Comparison of ENCODE assay signal across 13 mouse cellular contexts in genomic region chr11:118469509-118470160, GRCm38 (mm10). TPM values are rescaled to one million over a fixed set of nuclear protein-coding genes. Genes with fewer than 3 reads are reported as not detected.
DNase-seq lines count a peak whose midpoint lies in the region; ATAC-seq and TF ChIP-seq lines count a peak whose summit lies in the region.
"Had no signal": no experiment of that assay in that cellular context is flagged by ENCODE, and none has a peak within 500 bp of the region (broad histone marks: within the 10 kb centered on the region; RNA-seq: fewer than 3 reads in every experiment).

No protein-coding gene starts in this region.

- H3K4me2 ChIP-seq in hindbrain, embryonic 16.5 days (ENCODE audit: low read length) = no peak overlapping the region
- H3K4me2 ChIP-seq in liver, embryonic 15.5 days = peak overlapping the region; percentile 21; the same call in 1 of the 2 replicates
- peak overlapping the region; percentile 17; the same call in 1 of the 2 replicates for H3K4me2 ChIP-seq in stomach, embryonic 15.5 days

- no peaks in the 10 kb centered on the region for H3K36me3 ChIP-seq in hindbrain, embryonic 10.5 days
- no peaks in the 10 kb centered on the region for H3K36me3 ChIP-seq in hindbrain, embryonic 16.5 days (ENCODE audit: control insufficient read depth, insufficient read depth, low read length)
- H3K36me3 ChIP-seq in thymus, adult 2 months (ENCODE audit: control insufficient read depth, insufficient read depth, low read length) = no peaks in the 10 kb centered on the region
- no peaks in the 10 kb centered on the region for H3K36me3 ChIP-seq in liver, embryonic 15.5 days (replicated peaks)
- no peaks in the 10 kb centered on the region for H3K36me3 ChIP-seq in stomach, embryonic 15.5 days

- H3K27me3 ChIP-seq in hindbrain, embryonic 10.5 days (ENCODE audit: insufficient read depth, poor library complexity, severe bottlenecking) = no peaks in the 10 kb centered on the region
- no peaks in the 10 kb centered on the region for H3K27me3 ChIP-seq in hindbrain, embryonic 16.5 days (replicated peaks; ENCODE audit: control insufficient read depth, insufficient read depth, low read length)
- H3K27me3 ChIP-seq in thymus, adult 2 months (ENCODE audit: control insufficient read depth, insufficient read depth, low read length) = no peaks in the 10 kb centered on the region
- H3K27me3 ChIP-seq in liver, embryonic 15.5 days = no peaks in the 10 kb centered on the region
- H3K27me3 ChIP-seq in stomach, embryonic 15.5 days (replicated peaks) = no peaks in the 10 kb centered on the region

- H3K4me3 ChIP-seq in hindbrain, embryonic 10.5 days = no peak overlapping the region
- no peak overlapping the region for H3K4me3 ChIP-seq in hindbrain, embryonic 16.5 days (ENCODE audit: low read length)
- no peak overlapping the region for H3K4me3 ChIP-seq in thymus, adult 2 months (ENCODE audit: control insufficient read depth, insufficient read depth, low read length)
- H3K4me3 ChIP-seq in liver, embryonic 15.5 days (replicated peaks) = no peak overlapping the region
- H3K4me3 ChIP-seq in stomach, embryonic 15.5 days (replicated peaks) = no peak overlapping the region

- H3K9me3 ChIP-seq in hindbrain, embryonic 10.5 days = no peaks in the 10 kb centered on the region
- no peaks in the 10 kb centered on the region for H3K9me3 ChIP-seq in hindbrain, embryonic 16.5 days (ENCODE audit: control insufficient read depth, low read length)
- no peaks in the 10 kb centered on the region for H3K9me3 ChIP-seq in liver, embryonic 15.5 days (replicated peaks)
- H3K9me3 ChIP-seq in stomach, embryonic 15.5 days = no peaks in the 10 kb centered on the region

- no peak for DNase-seq in hindbrain, embryonic 10.5 days (ENCODE audit: low spot score)
- no peak for DNase-seq in thymus, adult 2 months
- DNase-seq in thymus, postnatal 0 days (ENCODE audit: low spot score) = no peak
- no peak for DNase-seq in layer of hippocampus, postnatal 25 days (ENCODE audit: extremely low spot score in 1 of 2, low spot score in 1 of 2)
- DNase-seq: gastrocnemius, postnatal 10 days; kidney, adult 2 months; right cerebral cortex, postnatal 4 days had no signal

- TF ChIP-seq POLR2A in thymus, adult 2 months (IDR thresholded peaks at IDR 0.05; ENCODE audit: control insufficient read depth, extremely low read depth, insufficient read depth, low read length, poor library complexity) = no peak

- peak overlapping the region; percentile 54 for H3K27ac ChIP-seq in hindbrain, embryonic 10.5 days
- no peak overlapping the region for H3K27ac ChIP-seq in hindbrain, embryonic 16.5 days (ENCODE audit: low read depth, low read length)
- H3K27ac ChIP-seq in thymus, adult 2 months (ENCODE audit: control insufficient read depth, insufficient read depth, low read length) = peak overlapping the region; percentile 85
- H3K27ac ChIP-seq in liver, embryonic 15.5 days (replicated peaks) = peak overlapping the region; percentile 53
- H3K27ac ChIP-seq in stomach, embryonic 15.5 days = peak overlapping the region; percentile 91

- no peak overlapping the region for H3K9ac ChIP-seq in hindbrain, embryonic 16.5 days (ENCODE audit: low read depth, low read length)
- no peak overlapping the region for H3K9ac ChIP-seq in liver, embryonic 15.5 days
- H3K9ac ChIP-seq in stomach, embryonic 15.5 days = no peak overlapping the region

- no peak for TF ChIP-seq CTCF in thymus, adult 2 months (IDR thresholded peaks at IDR 0.05; ENCODE audit: borderline replicate concordance, control insufficient read depth, extremely low read depth, insufficient read depth, low read length, poor library complexity)

- no peak for ATAC-seq in hindbrain, embryonic 16.5 days
- no peak for ATAC-seq in liver, embryonic 15.5 days (ENCODE audit: insufficient read depth)
- ATAC-seq in stomach, embryonic 15.5 days (ENCODE audit: insufficient read depth, low FRiP score, low read depth) = peak; percentile 15; the same call in 1 of the 2 replicates
- no peak for ATAC-seq in inflammation-experienced regulatory T-cells, adult 6 months
- ATAC-seq: CD4-positive, CD25-positive, alpha-beta regulatory T cell, adult 4 months had no signal

- WGBS in hindbrain, embryonic 10.5 days = 90% methylated on average over 10 of the region's 10 CpGs
- 74% methylated on average over 10 of the region's 10 CpGs for WGBS in hindbrain, embryonic 16.5 days
- 41% methylated on average over 10 of the region's 10 CpGs for WGBS in thymus, adult 2 months
- WGBS in liver, embryonic 15.5 days (ENCODE audit: insufficient replicate concordance) = 50% methylated on average over 10 of the region's 10 CpGs
- 68% methylated on average over 10 of the region's 10 CpGs for WGBS in stomach, embryonic 15.5 days

- peaks cover 21% of the 10 kb centered on the region for H3K4me1 ChIP-seq in hindbrain, embryonic 10.5 days (replicated peaks)
- H3K4me1 ChIP-seq in hindbrain, embryonic 16.5 days (ENCODE audit: control insufficient read depth, insufficient read depth, low read depth, low read length) = peaks cover 5% of the 10 kb centered on the region
- peaks cover 62% of the 10 kb centered on the region for H3K4me1 ChIP-seq in thymus, adult 2 months (replicated peaks; ENCODE audit: control insufficient read depth, insufficient read depth, low read length)
- H3K4me1 ChIP-seq in liver, embryonic 15.5 days (replicated peaks) = peaks cover 53% of the 10 kb centered on the region
- H3K4me1 ChIP-seq in stomach, embryonic 15.5 days = 0 out of 2 replicates have a peak, but pooled peaks cover 11% of the 10 kb centered on the region

RNA-seq across cellular contexts. Expression of gene Engase, which starts 7.0 kb away (rescaled TPM):
- 8.7 and 8.9 TPM in 2 replicates for polyA plus RNA-seq in hindbrain, embryonic 10.5 days (2016; fragmentation: Nextera tagmentation; extraction: Ambion mirVana)
- polyA plus RNA-seq in hindbrain, embryonic 16.5 days (2015; fragmentation: Nextera tagmentation; extraction: Ambion mirVana) = 6.5 and 8.7 TPM in 2 replicates
- 56.5 and 58.1 TPM in 2 replicates for polyA plus RNA-seq in thymus, adult 2 months (2012; rRNA removed)
- 16.0 and 17.1 TPM in 2 replicates for polyA plus RNA-seq in thymus, postnatal 0 days (2015; fragmentation: Nextera tagmentation; extraction: Ambion mirVana)
- 6.0 and 7.8 TPM in 2 replicates for polyA plus RNA-seq in liver, embryonic 15.5 days (2015; fragmentation: Nextera tagmentation; extraction: Ambion mirVana)
- 10.1 and 11.5 TPM in 2 replicates for polyA plus RNA-seq in stomach, embryonic 15.5 days (2015; fragmentation: Nextera tagmentation; extraction: Ambion mirVana)
- 10 to 100 TPM; 12.3 to 14.1 TPM for total RNA-seq in layer of hippocampus, postnatal 25 days (2021)
- polyA plus RNA-seq in inflammation-experienced regulatory T-cells, adult 6 months (2017; shearing (Covaris generic)) = 1 to 10 TPM; 1.7 to 1.9 (median 1.9) TPM

RNA-seq across cellular contexts. Expression of gene C1qtnf1, which starts 41.6 kb away (rescaled TPM):
- polyA plus RNA-seq in hindbrain, embryonic 10.5 days (2016; fragmentation: Nextera tagmentation; extraction: Ambion mirVana) = 1.8 and 2.0 TPM in 2 replicates
- 4.4 and 7.0 TPM in 2 replicates for polyA plus RNA-seq in hindbrain, embryonic 16.5 days (2015; fragmentation: Nextera tagmentation; extraction: Ambion mirVana)
- polyA plus RNA-seq in thymus, adult 2 months (2012; rRNA removed) = 8.4 and 10.6 TPM in 2 replicates
- 2.4 and 2.8 TPM in 2 replicates for polyA plus RNA-seq in thymus, postnatal 0 days (2015; fragmentation: Nextera tagmentation; extraction: Ambion mirVana)
- 1.9 and 2.0 TPM in 2 replicates for polyA plus RNA-seq in liver, embryonic 15.5 days (2015; fragmentation: Nextera tagmentation; extraction: Ambion mirVana)
- 6.8 and 8.3 TPM in 2 replicates for polyA plus RNA-seq in stomach, embryonic 15.5 days (2015; fragmentation: Nextera tagmentation; extraction: Ambion mirVana)
- total RNA-seq in layer of hippocampus, postnatal 25 days (2021) = 1 to 10 TPM; 2.7 to 3.2 TPM
- polyA plus RNA-seq in inflammation-experienced regulatory T-cells, adult 6 months (2017; shearing (Covaris generic)) = not detected
- total RNA-seq: neutrophil, adult 5-6 weeks had no signal
- polyA plus RNA-seq: CD4-positive, CD25-positive, alpha-beta regulatory T cell, adult 4 months had no signal

RNA-seq across cellular contexts. Expression of gene Cant1, which starts 50.7 kb away (rescaled TPM):
- polyA plus RNA-seq in hindbrain, embryonic 10.5 days (2016; fragmentation: Nextera tagmentation; extraction: Ambion mirVana) = 23.7 and 31.1 TPM in 2 replicates
- polyA plus RNA-seq in hindbrain, embryonic 16.5 days (2015; fragmentation: Nextera tagmentation; extraction: Ambion mirVana) = 25.7 and 29.1 TPM in 2 replicates
- 100 and 105 TPM in 2 replicates for polyA plus RNA-seq in thymus, adult 2 months (2012; rRNA removed)
- 24.6 and 26.6 TPM in 2 replicates for polyA plus RNA-seq in thymus, postnatal 0 days (2015; fragmentation: Nextera tagmentation; extraction: Ambion mirVana)
- 9.9 and 10.8 TPM in 2 replicates for polyA plus RNA-seq in liver, embryonic 15.5 days (2015; fragmentation: Nextera tagmentation; extraction: Ambion mirVana)
- polyA plus RNA-seq in stomach, embryonic 15.5 days (2015; fragmentation: Nextera tagmentation; extraction: Ambion mirVana) = 30.7 and 32.1 TPM in 2 replicates
- 10 to 100 TPM; 38.7 to 39.0 TPM for total RNA-seq in layer of hippocampus, postnatal 25 days (2021)
- polyA plus RNA-seq in inflammation-experienced regulatory T-cells, adult 6 months (2017; shearing (Covaris generic)) = 10 to 100 TPM; 23.6 to 35.7 (median 25.1) TPM
